Mouse (Mus musculus): ENCODE results near the gene Pgm3. TPM values are rescaled to one million over a fixed set of nuclear protein-coding genes. Genes with fewer than 3 reads are reported as not detected.

Gene Pgm3
- polyA plus RNA-seq, 1 experiment from 2014 or later, result 38.2 TPM

DNA sequence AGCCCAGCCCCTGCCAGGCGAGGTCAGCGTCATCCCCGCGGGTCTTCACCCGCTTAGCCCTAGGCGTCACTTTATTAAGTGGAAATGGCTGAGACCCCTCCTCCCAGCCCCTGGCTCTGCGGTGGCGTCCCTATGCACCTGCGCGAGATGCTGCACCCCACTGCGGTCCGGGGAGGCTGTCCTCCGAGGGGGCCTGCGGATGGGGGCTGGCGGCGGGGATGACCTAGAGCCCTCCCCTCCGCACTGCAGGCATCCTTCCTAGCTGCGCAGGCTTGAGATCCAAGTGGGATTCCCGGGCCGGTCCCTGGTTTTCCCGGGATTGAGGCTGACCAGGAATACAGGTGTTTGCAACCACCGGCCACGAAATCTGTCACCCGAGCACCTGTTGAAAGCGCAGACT, 554 bp upstream of the Pgm3 start:
- H3K4me1 ChIP-seq (ENCODE audit: control insufficient read depth, insufficient read depth, low read length), result peaks cover 6% of the 10 kb centered on the region; the same call in 1 of the 2 replicates
- H3K9me3 ChIP-seq (replicated peaks; ENCODE audit: control insufficient read depth, low read length), result no peaks in the 10 kb centered on the region
- DNase-seq (ENCODE audit: low spot score) (no peak), ATAC-seq (no peak)
- peaks cover 18% of the 10 kb centered on the region for H3K36me3 ChIP-seq (ENCODE audit: control insufficient read depth, insufficient read depth, low read length)
- peak overlapping the region; percentile 67 for H3K4me3 ChIP-seq (ENCODE audit: low read depth, low read length)
- peak overlapping the region; percentile 66 for H3K9ac ChIP-seq (ENCODE audit: low read length)
- no peaks in the 10 kb centered on the region for H3K27me3 ChIP-seq (replicated peaks; ENCODE audit: control insufficient read depth, insufficient read depth, low read length)
- under 1% methylated on average over 25 of the region's 25 CpGs for whole genome bisulfite sequencing
- H3K27ac ChIP-seq (ENCODE audit: low read depth, low read length), result no peak overlapping the region
- H3K4me2 ChIP-seq (ENCODE audit: low read length), result peak overlapping the region; percentile 100

DNA sequence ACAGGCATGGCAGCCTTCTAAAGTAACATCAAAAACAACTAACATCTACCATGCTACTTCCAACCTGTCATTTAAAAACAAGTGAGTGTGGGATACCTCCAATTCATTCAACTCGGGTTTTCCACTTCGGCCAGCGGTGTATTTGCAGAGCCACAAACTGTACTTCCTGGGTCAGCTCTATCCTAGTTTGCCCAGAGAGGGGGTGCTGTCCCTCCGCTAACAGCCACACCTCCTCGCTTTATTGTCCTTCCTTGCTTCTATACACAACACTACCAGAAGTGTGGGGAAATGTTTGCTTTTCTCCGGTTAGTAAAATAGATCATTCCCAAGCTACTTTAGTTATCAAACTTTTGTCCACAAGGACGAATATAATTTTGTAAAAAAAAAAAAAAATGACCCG, 696 bp downstream of the Pgm3 start:
- no peak for ATAC-seq
- H3K4me2 ChIP-seq (ENCODE audit: low read length), result peak overlapping the region; percentile 100

DNA sequence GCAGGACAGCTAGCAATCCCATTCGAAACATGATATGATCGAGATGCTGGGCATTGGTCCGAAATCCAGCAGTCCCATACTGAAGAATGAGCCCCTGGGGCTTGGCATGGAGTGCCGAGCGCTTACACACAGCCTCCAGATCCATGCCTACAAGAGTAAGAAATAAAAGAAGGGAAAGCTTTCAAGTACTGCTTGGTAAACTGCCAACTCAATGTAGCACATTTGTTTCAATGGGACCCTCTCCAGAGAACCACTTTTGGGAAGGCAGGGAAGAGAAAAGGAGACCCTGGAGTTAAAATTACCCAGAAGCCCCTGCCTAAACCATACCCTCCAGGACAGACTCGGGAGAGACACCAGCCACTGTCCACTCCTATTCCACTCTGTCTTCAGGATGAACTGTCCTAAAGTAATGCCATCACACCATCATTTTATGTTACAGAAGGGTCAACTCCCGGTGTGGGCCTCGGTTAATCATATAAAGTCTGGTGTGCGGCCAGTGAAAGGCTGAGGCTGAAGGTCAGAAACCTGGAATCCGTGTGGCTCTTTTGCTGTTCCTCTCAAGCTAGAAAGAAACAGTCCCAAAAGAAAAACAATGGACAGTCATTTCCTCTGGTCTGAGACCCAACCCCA, 1.3 kb downstream of the Pgm3 start:
- WGBS, result 67% methylated on average over 10 of the region's 10 CpGs
- H3K27me3 ChIP-seq (replicated peaks; ENCODE audit: control insufficient read depth, insufficient read depth, low read length), result no peaks in the 10 kb centered on the region
- no peak overlapping the region; the same call in 1 of the 2 replicates for H3K4me3 ChIP-seq (ENCODE audit: low read depth, low read length)
- H3K27ac ChIP-seq (ENCODE audit: low read depth, low read length), result no peak overlapping the region
- H3K9me3 ChIP-seq (replicated peaks; ENCODE audit: control insufficient read depth, low read length), result no peaks in the 10 kb centered on the region
- ATAC-seq (no peak), DNase-seq (ENCODE audit: low spot score) (peak; percentile 53)
- peaks cover 6% of the 10 kb centered on the region; the same call in 1 of the 2 replicates for H3K4me1 ChIP-seq (ENCODE audit: control insufficient read depth, insufficient read depth, low read length)
- H3K4me2 ChIP-seq (ENCODE audit: low read length), result peak overlapping the region; percentile 100
- H3K36me3 ChIP-seq (ENCODE audit: control insufficient read depth, insufficient read depth, low read length), result peaks cover 31% of the 10 kb centered on the region
- H3K9ac ChIP-seq (ENCODE audit: low read length), result no peak overlapping the region

More for the DNA sequence above, 696 bp downstream of the Pgm3 start:
- DNase-seq (ENCODE audit: low spot score), result no peak
- H3K27me3 ChIP-seq (replicated peaks; ENCODE audit: control insufficient read depth, insufficient read depth, low read length), result no peaks in the 10 kb centered on the region
- H3K4me1 ChIP-seq (ENCODE audit: control insufficient read depth, insufficient read depth, low read length), result peaks cover 6% of the 10 kb centered on the region; the same call in 1 of the 2 replicates
- H3K27ac ChIP-seq (ENCODE audit: low read depth, low read length), result no peak overlapping the region
- 28% methylated on average over 8 of the region's 8 CpGs for WGBS
- peak overlapping the region; percentile 69 for H3K9ac ChIP-seq (ENCODE audit: low read length)
- no peaks in the 10 kb centered on the region for H3K9me3 ChIP-seq (replicated peaks; ENCODE audit: control insufficient read depth, low read length)
- peaks cover 29% of the 10 kb centered on the region for H3K36me3 ChIP-seq (ENCODE audit: control insufficient read depth, insufficient read depth, low read length)
- H3K4me3 ChIP-seq (ENCODE audit: low read depth, low read length), result peak overlapping the region; percentile 67

DNA sequence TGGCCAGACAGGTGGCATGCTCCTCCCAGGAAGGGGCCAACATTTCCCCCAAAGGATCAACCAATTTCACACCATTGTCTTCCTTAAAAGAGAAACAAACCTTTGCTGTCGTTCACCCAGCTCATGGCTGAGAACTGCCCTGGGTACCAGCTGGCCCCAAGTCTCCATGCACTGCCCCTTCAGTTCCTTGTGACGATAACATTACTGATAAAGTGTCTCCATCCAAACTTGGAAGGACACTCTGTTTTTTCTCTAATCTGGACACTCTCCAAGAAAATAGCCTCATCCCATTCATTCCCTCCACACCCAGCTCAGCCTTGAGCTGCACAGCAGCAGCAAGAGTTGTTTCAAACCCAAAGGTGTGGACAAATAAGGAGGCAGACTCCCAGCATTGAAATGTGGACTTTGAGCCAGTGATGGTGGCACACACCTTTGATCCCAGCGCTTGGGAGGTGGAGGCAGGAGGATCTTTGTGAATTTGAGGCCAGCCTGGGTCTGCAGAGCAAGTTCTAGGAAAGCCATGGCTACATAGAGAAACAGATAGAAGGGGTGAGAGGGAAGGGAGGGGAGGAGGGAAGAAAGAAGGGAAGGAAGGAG, 2.2 kb downstream of the Pgm3 start:
- Histone ChIP-seq H3K9me3 (replicated peaks; ENCODE audit: control insufficient read depth, low read length) (no peaks in the 10 kb centered on the region), H3K27me3 (replicated peaks; ENCODE audit: control insufficient read depth, insufficient read depth, low read length) (no peaks in the 10 kb centered on the region), H3K36me3 (ENCODE audit: control insufficient read depth, insufficient read depth, low read length) (peaks cover 41% of the 10 kb centered on the region), H3K27ac (ENCODE audit: low read depth, low read length) (no peak overlapping the region), H3K4me3 (ENCODE audit: low read depth, low read length) (no peak overlapping the region), H3K9ac (ENCODE audit: low read length) (no peak overlapping the region), H3K4me1 (ENCODE audit: control insufficient read depth, insufficient read depth, low read length) (peaks cover 6% of the 10 kb centered on the region; the same call in 1 of the 2 replicates), H3K4me2 (ENCODE audit: low read length) (no peak overlapping the region)
- 95% methylated on average over 3 of the region's 3 CpGs for WGBS
- no peak for ATAC-seq
- DNase-seq (ENCODE audit: low spot score), result no peak

DNA sequence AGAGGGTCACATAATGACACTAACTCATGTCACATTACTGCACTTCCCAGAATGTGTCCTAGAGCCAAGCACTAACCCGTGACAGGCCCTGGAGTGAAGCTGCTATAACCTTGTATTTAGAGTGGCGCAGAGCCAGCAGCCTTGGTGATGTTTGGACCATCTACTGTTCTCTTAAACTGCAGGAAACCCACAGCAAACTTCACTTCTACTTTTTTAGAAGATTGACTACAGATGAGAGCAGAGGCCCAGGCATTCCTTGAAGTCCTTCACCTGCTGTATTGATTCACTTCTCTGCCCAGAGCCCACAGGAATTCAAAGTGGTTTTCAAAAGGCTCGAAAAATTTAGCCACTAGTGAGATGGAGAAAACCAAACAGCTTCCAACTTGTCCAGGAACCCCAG, 11.1 kb downstream of the Pgm3 start:
- Histone ChIP-seq H3K36me3 (ENCODE audit: control insufficient read depth, insufficient read depth, low read length) (peaks cover 90% of the 10 kb centered on the region), H3K4me1 (ENCODE audit: control insufficient read depth, insufficient read depth, low read length) (no peaks in the 10 kb centered on the region), H3K9ac (ENCODE audit: low read length) (no peak overlapping the region), H3K4me3 (ENCODE audit: low read depth, low read length) (no peak overlapping the region), H3K4me2 (ENCODE audit: low read length) (no peak overlapping the region), H3K27ac (ENCODE audit: low read depth, low read length) (no peak overlapping the region), H3K27me3 (replicated peaks; ENCODE audit: control insufficient read depth, insufficient read depth, low read length) (no peaks in the 10 kb centered on the region), H3K9me3 (replicated peaks; ENCODE audit: control insufficient read depth, low read length) (no peaks in the 10 kb centered on the region)
- WGBS, result 96% methylated on average over 3 of the region's 3 CpGs
- ATAC-seq (no peak), DNase-seq (ENCODE audit: low spot score) (no peak)

DNA sequence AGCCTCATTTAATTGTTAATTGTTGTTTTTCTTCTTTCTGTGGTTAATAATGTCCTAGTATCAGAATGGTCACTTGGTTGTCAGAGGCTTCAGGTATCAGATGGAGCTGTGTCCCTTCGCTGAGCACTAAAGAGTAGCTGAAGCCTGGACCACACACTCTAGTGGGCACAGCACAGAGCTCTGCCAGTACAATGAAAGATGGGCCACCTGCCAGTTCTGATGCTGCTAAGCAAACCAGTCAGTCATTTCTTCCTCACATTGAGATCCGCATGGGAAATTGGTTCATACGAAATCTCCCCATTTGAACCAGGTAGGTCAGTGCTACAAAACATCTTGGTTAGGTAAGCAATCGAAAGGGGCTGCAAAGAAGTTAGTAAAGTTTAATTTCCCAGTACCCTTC, 17.0 kb downstream of the Pgm3 start:
- ATAC-seq (no peak), DNase-seq (ENCODE audit: low spot score) (no peak)
- Histone ChIP-seq H3K36me3 (ENCODE audit: control insufficient read depth, insufficient read depth, low read length) (peaks cover 82% of the 10 kb centered on the region), H3K9me3 (replicated peaks; ENCODE audit: control insufficient read depth, low read length) (no peaks in the 10 kb centered on the region), H3K4me2 (ENCODE audit: low read length) (no peak overlapping the region), H3K4me1 (ENCODE audit: control insufficient read depth, insufficient read depth, low read length) (no peaks in the 10 kb centered on the region), H3K27ac (ENCODE audit: low read depth, low read length) (no peak overlapping the region), H3K27me3 (replicated peaks; ENCODE audit: control insufficient read depth, insufficient read depth, low read length) (no peaks in the 10 kb centered on the region), H3K9ac (ENCODE audit: low read length) (no peak overlapping the region), H3K4me3 (ENCODE audit: low read depth, low read length) (no peak overlapping the region)
- 93% methylated on average over 4 of the region's 4 CpGs for WGBS

DNA sequence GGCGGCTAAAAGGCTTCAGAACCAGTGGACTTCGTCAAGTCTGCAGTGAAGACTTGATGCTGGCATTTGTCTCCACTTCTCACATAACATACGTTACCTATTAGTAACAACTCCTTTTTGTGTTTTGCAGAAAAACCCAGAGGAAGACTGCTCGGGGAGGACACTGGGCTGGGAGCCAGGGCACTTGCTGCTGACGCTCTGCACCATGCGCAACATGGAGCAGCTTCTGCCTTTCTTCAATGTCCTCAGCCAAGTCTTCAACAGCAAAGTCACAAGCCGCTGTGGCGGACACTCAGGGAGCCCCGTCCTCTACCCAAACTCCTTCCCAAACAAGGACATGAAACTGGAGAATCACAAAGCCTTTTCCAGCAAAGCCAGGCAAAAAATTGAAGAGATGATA, 17.8 kb downstream of the Pgm3 start:
- Histone ChIP-seq H3K4me1 (ENCODE audit: control insufficient read depth, insufficient read depth, low read length) (no peaks in the 10 kb centered on the region), H3K9ac (ENCODE audit: low read length) (no peak overlapping the region), H3K27ac (ENCODE audit: low read depth, low read length) (no peak overlapping the region), H3K4me2 (ENCODE audit: low read length) (no peak overlapping the region), H3K36me3 (ENCODE audit: control insufficient read depth, insufficient read depth, low read length) (peaks cover 81% of the 10 kb centered on the region), H3K27me3 (replicated peaks; ENCODE audit: control insufficient read depth, insufficient read depth, low read length) (no peaks in the 10 kb centered on the region), H3K9me3 (replicated peaks; ENCODE audit: control insufficient read depth, low read length) (no peaks in the 10 kb centered on the region), H3K4me3 (ENCODE audit: low read depth, low read length) (no peak overlapping the region)
- WGBS, result 87% methylated on average over 9 of the region's 9 CpGs
- DNase-seq (ENCODE audit: low spot score) (no peak), ATAC-seq (no peak)

DNA sequence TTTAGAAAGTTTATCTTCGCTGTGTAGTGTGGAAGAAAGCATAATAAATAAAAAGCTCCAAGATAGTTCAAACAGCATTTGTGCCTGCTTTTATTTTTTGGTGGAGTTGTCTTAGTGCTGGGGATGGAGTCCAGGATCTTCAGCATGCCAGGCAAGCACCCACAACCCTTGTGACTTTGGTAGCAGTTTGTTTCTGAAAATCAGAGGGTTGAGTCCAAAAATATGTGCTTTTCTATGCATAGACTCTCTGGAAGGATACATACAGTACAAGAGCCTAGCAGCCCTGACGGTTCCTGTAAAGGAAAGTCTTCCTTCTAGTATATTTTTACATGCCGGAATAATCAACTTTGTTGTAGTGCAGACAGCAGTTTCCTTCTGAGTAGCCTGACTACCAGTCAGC, 20.9 kb downstream of the Pgm3 start:
- Histone ChIP-seq H3K4me1 (ENCODE audit: control insufficient read depth, insufficient read depth, low read length) (no peaks in the 10 kb centered on the region), H3K36me3 (ENCODE audit: control insufficient read depth, insufficient read depth, low read length) (peaks cover 69% of the 10 kb centered on the region), H3K4me3 (ENCODE audit: low read depth, low read length) (no peak overlapping the region), H3K27ac (ENCODE audit: low read depth, low read length) (no peak overlapping the region), H3K9ac (ENCODE audit: low read length) (no peak overlapping the region), H3K9me3 (replicated peaks; ENCODE audit: control insufficient read depth, low read length) (no peaks in the 10 kb centered on the region), H3K27me3 (replicated peaks; ENCODE audit: control insufficient read depth, insufficient read depth, low read length) (no peaks in the 10 kb centered on the region), H3K4me2 (ENCODE audit: low read length) (no peak overlapping the region)
- WGBS, result 90% methylated on average over 3 of the region's 3 CpGs
- DNase-seq (ENCODE audit: low spot score) (no peak), ATAC-seq (no peak)

DNA sequence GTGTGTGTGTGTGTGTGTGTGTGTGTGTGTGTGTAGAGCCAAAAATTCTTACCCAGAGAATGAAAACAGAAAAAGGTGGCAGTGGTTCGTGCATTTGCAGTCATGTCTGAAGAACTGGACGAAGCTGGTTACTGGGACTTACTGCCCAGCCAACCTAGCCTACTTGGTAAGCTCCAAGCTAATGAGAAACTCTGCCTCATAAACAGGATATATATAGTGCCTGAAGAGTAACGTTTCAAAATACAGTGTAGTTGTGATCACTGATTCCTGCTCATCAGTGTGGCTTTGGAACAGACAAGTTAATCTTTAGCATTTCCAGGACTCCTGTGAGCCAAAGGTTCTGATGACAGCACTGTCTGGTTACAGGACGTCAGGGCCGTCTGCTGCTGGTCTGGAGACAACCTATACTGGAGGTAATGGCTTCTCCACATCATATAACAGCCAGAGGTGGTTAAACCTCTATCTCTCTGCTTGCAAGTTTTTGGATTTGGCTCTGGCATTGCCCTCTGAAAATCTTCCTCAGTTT, 21.9 kb downstream of the Pgm3 start:
- DNase-seq (ENCODE audit: low spot score) (no peak), ATAC-seq (no peak)
- peaks cover 71% of the 10 kb centered on the region for H3K36me3 ChIP-seq (ENCODE audit: control insufficient read depth, insufficient read depth, low read length)
- 93% methylated on average over 5 of the region's 5 CpGs for WGBS
- H3K9ac ChIP-seq (ENCODE audit: low read length), result no peak overlapping the region
- H3K4me3 ChIP-seq (ENCODE audit: low read depth, low read length), result no peak overlapping the region
- no peak overlapping the region for H3K27ac ChIP-seq (ENCODE audit: low read depth, low read length)
- no peaks in the 10 kb centered on the region for H3K9me3 ChIP-seq (replicated peaks; ENCODE audit: control insufficient read depth, low read length)
- H3K27me3 ChIP-seq (replicated peaks; ENCODE audit: control insufficient read depth, insufficient read depth, low read length), result no peaks in the 10 kb centered on the region
- no peak overlapping the region for H3K4me2 ChIP-seq (ENCODE audit: low read length)
- no peaks in the 10 kb centered on the region for H3K4me1 ChIP-seq (ENCODE audit: control insufficient read depth, insufficient read depth, low read length)
